Mouse (Mus musculus): ENCODE data around the gene Gm44511.

DNA sequence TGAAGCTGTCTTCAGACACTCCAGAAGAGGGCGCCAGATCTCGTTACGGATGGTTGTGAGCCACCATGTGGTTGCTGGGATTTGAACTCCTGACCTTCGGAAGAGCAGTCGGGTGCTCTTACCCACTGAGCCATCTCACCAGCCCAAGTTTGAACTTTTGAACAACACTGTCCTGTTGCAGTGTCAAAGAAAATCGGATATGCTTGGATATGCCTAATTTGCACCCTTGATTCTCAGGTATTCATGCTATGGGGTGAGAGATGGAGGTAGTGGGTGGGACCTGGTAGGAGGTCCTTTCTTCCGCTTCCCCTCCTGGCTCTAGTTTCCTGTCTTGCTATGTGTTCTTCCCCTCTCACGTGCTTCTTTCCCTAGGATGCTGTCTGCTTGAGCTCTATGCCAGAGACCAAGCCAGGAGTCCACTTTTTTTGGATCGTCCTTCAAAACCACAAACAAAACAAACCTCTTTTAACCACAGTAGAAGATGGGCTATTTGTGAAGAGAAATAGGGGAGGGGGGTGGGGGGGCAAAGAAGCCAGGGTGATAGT, 20.0 kb upstream of the Gm44511 start:
- TF ChIP-seq CTCF (IDR thresholded peaks at IDR 0.05; ENCODE audit: control insufficient read depth, insufficient read depth, insufficient replicate concordance, low read depth, low read length), result no peak
- no peak for TF ChIP-seq POLR2A (IDR thresholded peaks at IDR 0.05; ENCODE audit: control insufficient read depth, low read depth, low read length)

Measured in testis, adult 2 months (tissue).